Mouse (Mus musculus): Measurements from ENCODE around the gene Tfip11.

Gene Tfip11

DNA sequence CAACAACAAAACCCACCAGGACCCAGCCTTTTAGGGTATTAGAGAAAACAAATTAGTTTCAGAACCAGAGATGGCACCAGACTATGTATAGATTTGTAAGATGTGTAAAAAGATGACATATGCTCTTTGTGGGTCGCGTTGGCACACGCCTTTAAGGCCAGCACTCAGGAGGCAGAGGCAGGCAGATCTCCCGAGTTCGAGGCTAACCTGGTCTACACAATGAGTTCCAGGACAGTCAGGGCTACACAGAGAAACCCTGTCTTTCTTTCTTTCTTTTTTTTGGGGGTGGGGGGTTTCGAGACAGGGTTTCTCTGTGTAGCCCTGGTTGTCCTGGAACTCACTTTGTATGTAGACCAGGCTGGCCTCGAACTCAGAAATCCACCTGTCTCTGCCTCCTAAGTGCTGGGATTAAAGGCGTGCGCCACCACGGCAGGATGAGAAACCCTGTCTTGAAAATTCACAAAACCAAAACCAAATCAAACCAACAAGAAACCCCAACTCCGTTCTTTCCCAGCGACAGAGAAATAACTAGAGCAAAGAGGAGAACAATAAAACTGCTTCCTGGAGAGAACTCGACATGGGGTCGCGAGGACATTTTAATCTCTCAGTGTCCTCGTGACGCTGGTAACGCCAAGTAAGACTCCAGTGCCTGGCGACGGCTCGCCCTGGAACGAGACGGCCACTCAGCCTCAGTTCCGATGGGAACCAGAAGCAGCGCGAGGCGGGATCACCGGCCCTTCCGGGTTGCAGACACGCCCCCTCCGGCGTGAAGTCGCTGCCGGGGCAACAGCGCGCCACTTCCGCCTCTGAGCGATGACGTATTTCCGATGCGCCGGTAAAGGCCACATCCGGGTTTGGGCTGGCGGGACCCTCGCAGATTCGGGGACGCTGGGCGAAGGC lies at the start of gene Tfip11:
Gene Tfip11 (plus strand): TSS at position 813 of the 900 bp plus-strand sequence.
- peak; percentile 95 for DNase-seq (ENCODE audit: low read depth, low spot score)

DNA sequence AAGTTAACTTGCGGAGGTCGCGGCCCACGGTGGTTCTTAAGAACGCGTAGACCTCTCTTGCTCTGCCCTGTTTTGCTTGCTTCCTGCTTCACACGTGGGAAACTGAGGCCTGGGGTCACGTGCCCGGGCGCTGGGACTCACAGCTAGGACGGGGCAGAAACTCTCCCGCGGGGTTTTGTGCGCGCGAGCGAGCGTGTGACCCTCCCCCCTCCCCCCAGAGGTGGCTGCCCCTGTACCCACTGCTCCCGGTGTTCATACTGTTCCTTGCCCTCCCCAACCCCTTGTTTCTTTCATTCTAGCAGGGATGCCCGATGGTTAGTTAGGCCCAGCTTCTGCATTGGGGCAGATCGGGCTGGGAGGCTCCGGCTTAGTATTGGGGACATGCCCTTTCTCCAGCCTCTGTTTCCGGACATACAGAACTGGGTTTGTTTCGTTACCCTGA lies 49.2 kb upstream of the Tfip11 start:
- peak; percentile 79 for DNase-seq (ENCODE audit: low read depth, low spot score)

DNA sequence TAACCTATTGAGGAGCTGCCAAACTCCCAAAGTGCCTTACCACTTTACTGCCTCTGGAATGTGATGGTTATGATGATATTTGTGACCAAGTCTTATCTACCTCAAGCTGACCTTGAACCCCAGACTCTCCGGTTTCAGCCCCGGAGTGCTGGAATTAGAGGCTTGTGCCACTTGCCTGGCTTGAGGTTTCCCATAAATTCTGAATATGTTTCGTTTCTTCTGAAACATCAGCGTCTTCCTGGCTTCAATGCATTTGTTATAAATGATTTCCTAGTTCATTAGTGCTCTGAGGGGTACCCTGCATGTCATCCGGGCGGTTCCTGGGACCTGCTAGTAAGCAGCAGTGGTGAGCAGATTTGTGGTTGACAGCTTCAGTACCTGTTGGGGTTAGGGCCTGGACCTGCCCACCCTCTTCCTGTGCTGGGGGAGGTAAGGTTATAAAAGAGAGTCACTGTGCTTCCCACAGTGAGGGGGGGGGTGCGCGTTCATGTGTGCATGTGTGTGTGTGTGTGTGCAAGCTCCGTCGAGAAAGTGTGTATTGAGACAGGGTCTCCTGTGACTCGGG lies 48.2 kb upstream of the Tfip11 start:
- DNase-seq (ENCODE audit: low read depth, low spot score): no peak

DNA sequence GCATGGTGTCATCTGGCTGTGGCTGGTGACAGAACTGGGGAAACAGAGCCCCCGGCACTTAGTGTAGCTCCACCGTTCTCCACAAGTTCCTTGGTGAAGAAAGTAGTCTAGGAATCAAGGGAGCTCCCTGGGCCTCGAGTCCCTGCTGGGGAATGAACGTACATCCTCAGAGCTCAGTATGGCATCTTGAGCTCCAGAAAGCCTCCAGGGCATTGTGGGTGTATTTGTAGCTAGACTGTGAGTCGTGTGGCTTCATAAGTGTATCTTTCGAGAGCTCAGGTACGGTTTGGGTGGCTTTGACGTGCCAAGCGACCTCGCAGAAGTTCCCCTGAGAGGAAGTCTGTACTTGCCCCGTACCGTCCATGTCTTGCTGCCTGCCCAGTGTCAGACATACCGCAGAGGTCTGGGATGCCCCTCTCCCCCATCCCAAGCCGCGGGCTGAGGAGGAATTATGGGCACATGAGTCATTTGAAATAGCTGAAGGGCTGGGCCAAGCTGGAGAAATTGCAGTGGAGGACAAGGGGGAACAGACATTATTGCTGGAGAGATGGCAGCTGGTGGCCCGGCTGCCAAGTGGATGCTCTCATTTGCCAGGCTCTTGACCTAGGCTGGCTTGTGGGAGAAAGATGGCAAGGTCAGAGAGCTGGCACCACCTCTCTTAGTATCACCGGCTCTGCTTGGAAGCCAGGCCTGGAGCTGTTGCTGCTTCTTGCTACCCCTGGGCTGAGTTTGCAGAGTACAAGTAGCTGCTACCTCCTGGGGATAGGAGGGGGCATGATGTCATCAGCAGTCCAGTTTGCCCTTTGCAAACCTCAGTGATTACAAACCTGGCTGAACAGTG lies 46.8 kb upstream of the Tfip11 start:
- DNase-seq (ENCODE audit: low read depth, low spot score): no peak

DNA sequence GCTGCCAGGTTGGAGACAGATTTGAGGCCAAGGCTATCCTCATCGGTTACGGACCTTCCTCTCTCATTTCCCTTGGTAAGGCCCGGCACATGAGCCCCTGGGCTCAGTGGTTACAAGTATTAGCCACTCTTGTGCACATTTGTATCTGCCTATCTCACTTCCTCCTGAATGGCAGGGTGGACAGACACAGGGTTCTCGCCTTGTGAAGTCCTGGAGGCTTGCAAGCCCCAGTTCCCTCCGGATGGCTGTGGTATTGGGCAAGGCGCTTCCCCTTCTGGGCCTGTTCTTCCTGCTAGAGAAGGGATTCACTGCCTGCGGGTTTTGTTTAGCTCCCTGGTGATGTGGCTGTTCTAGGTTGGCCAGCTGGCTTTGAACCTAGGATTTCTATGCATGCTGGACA lies 46.0 kb upstream of the Tfip11 start:
- DNase-seq (ENCODE audit: low read depth, low spot score): no peak

DNA sequence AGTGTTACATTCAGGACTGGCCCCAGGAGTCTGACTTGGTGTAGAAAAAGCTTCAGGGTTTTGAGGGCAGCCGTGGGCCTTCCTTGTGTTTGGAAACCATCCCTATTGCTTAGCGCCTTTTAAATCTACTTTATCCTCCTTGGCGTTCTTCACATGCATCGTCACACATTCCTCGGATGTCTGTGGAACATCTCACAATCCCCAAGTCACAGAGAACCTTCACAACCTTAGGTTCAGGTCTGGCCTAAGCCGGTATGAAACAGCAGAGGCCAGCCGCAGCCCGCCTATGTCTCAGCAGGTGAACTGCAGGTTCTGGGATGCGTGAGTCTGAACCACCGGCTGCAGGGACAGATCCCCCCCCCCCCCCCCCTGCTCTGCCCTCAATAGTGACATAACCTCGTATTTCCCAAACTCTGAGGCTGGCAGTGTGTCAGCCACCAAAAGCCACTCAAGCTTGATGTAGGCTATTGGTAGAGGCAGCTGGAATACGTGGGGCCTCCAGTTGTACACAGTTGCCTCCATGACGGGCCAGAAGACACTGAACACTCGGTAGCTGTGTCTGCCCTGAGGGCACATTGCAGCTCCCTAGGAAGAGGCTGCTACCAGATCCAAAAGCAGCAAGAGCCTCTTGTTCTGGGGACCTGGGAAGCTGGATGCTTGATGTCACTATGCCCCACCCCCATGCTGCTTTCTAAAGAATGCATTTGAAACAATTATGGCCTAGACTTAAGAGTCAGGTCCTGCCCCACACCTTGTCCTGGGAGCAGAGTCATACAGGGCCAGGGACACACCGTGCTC lies 45.1 kb upstream of the Tfip11 start:
- peak; percentile 84 for DNase-seq (ENCODE audit: low read depth, low spot score)

DNA sequence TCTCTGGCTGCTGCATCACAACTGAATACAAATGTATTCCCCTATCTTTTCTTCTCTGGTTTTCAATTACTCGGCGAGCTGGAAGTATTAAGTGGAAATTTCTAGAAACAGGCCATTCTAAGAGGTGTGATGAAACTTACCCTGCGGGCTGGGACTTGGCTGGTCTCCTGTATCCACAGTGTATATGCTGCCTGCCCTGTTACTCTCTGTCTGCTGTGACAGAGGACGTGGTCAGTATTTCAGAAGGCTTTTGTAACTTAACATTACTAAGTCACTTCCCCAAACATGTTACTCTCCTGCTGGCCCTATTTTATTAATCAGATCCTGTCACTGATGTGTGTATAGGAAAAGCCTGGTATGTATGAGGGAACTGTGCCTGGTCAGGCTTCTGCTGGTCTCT lies 44.5 kb upstream of the Tfip11 start:
- DNase-seq (ENCODE audit: low read depth, low spot score): no peak

DNA sequence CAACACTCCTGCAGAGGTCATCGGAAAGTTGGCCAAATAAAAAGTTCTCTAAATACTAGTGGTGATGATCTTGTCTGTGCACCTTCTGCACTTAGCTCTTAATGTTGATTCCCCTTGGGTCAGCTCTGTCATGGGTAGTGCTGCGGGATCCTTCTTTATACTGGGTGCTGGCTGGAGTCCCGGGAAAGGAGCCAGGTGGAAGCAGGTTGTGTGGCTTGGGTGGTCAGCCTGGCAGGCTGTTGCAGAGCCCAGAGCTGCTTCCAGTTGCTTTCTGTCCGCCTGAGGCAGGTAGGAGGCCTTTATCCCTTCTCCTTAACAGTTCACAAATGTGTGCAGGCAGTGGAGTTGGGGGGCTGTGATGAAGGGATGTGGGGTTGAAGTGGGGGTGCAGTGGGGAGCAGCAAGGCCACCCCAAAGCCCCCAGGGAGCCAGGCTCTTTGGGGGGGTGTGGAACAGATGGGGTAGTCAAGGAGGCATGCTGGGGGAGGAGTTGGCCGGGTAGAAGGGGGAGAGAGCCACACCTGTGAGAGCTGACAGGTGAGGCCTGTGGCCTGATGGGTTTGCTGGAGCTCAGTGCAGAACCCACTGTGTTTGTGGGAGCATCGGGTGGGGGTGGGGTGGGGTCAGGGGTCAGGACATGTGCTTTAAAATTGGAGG lies 43.9 kb upstream of the Tfip11 start:
- no peak for DNase-seq (ENCODE audit: low read depth, low spot score)

DNA sequence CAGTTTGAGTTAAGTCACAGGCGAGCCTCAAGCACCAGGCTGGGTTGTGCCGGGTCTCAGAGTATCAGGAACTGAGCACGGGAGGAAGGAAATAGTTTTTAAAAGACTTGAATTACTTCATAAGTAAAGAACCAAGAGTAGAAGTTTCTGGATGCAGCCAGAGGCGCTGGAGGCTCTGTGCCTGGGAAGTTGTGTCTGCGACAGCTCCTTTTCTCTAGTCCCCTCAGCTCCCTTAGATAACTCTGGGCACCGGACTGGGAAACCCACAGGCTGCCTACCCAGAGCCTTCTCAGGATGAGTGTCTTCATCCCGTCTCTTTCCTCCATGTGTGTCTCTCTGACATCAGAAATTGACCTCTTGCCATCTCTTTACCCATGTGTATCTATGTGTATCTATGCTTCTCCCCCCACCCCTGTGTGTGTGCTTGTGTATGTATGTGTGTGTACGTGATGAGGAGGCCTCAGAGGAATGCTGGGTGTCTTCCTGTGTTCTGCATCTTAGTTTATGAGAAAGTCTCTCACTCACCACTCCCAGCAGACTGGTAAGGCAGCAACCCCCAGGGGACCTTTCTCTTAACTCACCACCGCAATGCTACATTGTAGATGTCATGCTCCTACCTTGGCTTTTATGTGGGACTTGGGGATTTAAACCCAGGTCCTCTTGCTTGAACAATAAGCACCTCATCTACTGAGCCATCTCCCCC lies 43.2 kb upstream of the Tfip11 start:
- DNase-seq (ENCODE audit: low read depth, low spot score): no peak

DNA sequence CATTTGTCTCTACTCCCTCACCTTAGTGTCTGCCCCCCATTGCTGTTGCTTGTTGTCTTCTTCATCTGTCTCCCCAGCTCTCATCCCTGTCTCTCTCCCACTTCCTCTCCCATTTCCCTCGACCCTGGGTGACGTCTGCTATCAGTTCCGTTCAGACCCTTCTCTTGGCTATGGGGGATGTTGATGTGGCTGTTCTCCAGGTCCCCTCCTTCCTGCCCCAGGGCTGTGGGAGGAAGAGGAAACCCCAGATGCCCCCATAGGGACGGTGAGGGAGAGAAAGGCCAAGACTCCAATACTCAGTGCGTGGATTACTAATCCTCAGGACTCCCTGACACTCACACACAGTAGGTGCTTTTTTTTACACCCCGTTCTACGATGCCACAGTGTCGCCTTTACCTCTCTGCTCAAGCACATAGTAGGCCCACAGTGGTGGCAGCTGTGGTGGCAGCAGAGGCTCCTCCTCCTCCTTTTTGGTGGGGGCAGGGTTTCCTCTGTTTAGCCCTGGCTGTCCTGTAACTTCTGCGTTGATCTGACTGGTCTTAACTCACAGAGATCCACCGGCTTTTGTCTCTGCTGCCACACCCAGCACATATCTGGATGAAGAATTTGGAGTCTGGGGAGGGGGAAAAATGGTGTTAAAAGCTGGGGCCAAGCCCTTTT lies 42.5 kb upstream of the Tfip11 start:
- peak; percentile 74 for DNase-seq (ENCODE audit: low read depth, low spot score)

DNA sequence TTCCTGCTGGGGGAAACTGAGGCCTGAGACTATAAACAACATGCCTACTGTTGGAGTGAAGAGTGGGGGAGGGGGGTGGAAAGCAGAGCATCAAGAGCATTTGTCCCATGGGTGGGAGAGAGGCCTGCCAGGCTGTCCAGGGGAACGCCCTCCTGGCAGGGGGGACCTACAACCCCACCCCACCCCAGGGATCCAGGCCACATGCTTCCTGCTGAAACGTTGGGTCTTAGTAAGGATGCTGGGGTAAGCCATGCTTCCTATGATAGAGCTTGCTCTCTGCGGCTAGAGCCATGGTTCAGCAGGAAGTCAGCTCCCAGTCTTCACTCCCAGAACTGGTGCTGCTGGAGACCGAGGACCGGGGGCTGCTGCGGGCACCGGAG lies 42.0 kb upstream of the Tfip11 start:
- no peak for DNase-seq (ENCODE audit: low read depth, low spot score)

DNA sequence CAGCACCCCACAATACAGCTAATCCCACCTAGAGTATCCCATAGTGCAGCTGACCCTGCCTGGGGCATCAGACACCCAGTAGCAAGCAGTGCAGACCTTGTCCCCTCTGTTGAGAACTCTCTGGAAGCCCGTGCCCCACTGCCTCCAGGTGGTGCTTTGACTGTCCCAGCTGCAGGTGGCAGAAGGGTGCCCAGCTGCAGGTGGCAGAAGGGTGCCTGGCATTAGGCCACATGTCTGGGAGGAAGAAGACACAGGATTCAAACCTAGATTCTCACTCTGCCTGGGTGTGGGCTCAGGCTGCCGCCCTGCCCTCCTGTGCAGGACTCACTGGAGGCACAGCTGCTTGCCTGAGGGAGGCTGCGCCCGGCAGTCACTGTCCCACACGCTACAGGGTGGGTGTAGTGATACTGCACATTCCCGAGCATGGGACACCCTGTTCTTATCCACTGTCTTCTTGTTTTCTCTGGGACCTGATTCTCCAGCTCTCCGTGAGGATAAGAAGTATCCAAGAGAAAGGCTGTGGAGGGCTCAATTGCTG lies 40.5 kb upstream of the Tfip11 start:
- DNase-seq (ENCODE audit: low read depth, low spot score): no peak

DNA sequence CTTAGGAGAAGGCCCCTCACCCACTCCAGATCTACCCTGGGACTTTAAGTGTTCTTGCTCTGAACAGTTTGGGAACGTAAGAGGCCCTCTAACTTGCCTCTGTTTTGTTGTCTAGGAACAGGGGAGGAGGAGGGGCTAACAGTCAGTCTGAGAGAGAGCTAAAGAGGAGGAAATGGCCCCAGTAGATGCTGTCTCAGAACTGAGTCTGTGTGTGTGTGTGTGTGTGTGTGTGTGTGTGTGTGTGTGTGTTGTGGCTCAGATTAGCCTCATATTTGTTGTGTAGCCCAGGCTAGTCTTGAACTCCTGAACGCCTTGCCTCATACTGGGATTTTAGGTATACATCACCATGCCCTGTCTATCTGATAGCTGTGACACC lies 39.6 kb upstream of the Tfip11 start:
- no peak for DNase-seq (ENCODE audit: low read depth, low spot score)

DNA sequence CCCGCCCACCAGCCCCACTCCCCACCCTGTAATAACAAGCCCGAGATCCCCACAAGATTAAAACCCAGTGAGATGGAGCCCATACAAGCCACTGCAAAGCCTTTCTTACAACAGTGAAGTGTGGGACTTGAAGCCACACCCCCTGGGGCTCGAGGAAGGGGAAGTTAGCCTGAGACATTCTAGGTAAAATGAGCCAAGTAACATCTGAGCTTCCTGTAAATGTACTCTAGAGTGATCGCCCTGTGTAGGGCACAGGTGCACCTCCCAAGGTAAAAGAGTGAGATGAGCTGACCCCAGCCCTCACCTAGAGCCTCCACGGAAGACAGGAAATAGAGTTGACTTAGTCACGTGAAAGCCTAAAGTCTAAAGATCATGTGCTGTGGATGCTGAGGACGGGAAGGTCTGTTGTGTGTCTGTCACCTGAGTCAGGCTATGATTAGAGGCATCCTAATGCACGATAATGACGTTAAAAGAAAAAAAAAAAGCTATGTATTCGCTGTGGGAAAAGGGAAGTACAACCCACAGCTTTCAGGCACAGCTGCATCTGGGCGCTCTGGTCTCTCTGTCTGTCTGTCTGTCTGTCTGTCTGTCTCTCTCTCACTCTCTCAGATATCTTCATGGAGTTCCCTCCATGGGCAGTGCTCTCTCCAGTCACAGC lies 39.0 kb upstream of the Tfip11 start:
- DNase-seq (ENCODE audit: low read depth, low spot score): no peak

DNA sequence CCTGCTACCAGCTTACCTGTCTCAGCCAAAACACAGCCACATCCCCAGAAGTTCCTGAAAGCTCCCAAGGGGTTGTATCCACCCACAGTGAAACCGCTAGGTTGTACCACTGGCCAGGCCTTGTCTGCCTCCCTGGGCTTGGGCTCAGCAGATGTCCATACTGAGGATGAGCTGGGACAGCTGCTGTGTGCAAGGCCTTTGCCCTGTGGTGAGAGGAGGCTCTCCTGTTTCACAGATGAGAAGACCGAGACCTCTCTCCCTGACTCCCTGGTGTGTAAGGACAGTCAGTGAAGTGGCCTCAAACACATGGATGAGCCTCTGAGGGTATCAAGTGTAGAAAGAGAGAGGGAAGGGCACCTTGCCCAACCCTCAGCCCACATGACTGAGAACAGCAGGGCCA lies 38.5 kb upstream of the Tfip11 start:
- no peak for DNase-seq (ENCODE audit: low read depth, low spot score)

DNA sequence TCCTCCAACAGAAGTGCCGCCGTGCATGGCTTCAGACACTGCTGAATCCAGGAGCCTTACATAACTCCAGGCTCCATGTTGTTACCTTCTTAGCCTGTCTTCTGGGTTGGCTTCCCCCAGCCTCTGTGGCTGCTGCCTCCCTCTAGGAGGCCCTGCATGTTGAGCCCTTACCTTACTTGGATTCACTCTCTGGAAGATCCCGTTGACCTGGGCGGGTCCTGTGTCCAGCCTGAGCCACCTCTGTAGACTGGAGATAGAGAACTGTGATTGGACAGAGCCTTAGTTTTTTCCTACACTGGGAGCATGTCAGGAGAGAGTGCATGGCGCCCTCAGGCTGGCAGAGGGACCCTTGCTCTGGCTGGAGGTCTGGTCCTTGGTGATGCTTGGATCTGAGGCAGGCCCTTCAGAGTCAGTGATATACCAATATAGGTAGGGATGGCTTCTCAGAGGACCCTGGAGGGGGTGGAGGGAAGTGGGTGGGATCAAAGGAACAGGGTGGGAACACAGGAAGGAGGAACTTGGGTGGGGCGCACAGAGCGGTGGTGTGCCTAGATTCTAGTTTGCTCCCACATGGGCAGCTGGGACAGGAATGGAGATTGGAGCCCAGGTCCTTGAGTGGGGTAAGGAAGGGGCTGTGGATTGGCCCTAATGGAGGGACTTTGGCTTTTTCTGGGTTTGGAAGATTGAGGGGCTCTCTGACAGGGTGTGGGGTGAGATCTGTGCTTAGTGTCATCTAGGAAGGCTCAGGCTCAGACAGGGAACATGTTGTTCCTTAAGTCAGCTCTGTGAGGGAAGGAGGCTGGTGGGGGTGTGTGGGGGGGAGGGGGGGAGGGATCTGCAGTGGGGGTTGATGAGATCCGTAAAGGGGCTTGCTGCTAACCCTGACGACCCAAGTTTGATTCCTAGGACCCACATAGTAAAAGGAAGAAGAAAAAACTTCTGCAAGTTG lies 37.7 kb upstream of the Tfip11 start:
- peak; percentile 45 for DNase-seq (ENCODE audit: low read depth, low spot score)

DNA sequence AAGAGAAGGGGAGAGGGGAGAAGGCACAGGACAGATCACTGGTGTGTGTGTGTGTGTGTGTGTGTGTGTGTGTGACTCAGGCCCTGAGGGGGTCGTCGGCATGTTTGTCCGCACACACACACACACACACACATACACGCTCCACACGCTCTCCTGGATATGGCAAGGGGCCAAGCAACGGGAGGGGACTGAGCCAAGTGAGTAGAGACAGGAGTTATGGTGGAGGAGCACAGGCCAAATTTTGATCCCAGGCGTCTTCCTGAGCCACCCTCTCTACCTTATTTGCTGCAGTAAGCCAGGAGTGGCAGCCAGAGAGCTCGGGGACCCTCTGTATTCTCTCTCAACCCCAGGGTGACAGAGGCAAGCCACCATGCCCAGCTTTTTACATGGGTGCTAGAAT lies 36.9 kb upstream of the Tfip11 start:
- no peak for DNase-seq (ENCODE audit: low read depth, low spot score)
